Mouse (Mus musculus) ES-Bruce4 (cell line): ENCODE data around the gene Asgr2.

Experiments
- CTCF ChIP-seq: IDR thresholded peaks from one replicate; pipeline ENCODE4 v1.8.1; 2011; ENCODE audit warnings: low read depth, low read length
- EP300 ChIP-seq: IDR thresholded peaks from 2 replicates; pipeline ENCODE4 v1.6.1; 2011; ENCODE audit warnings: low read depth, low read length; ENCODE audit not compliant: insufficient read depth
- POLR2A ChIP-seq: IDR thresholded peaks from one replicate; pipeline ENCODE4 v1.8.1; 2011; ENCODE audit warnings: low read length; ENCODE audit not compliant: insufficient read depth

DNA sequence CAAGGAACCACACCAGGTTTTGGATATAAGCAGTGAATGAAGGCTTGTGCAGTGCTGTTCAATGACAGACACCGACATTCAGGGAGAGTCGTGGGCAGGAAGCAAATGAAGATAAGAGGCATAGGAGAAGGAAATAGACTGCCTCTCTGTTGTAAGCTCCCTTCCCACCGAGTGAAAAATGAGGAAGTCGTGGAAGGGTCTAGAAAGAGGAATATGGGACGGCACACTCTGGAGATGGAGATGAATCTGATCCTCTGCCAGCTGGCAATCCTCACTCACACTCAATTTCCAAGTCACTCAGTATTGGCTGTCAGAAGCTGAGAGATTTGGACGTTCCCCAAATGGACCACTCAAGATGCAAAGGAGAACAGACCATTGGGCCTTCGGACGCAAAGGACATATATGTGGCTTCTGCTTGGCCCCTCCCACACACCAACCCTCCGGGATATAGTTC, 37.5 kb downstream of the Asgr2 start, which contains the start of gene Mgl2:
- TF ChIP-seq CTCF (no peak), POLR2A (no peak), EP300 (no peak)
